Mouse (Mus musculus): ENCODE measurements at regions not wholly inside any gene's neighbourhood (a gene's known extent, or its start where the extent isn't known, plus 50 kb on each side); places are given as distances from the start of the nearest gene placed in this dataset.

DNA sequence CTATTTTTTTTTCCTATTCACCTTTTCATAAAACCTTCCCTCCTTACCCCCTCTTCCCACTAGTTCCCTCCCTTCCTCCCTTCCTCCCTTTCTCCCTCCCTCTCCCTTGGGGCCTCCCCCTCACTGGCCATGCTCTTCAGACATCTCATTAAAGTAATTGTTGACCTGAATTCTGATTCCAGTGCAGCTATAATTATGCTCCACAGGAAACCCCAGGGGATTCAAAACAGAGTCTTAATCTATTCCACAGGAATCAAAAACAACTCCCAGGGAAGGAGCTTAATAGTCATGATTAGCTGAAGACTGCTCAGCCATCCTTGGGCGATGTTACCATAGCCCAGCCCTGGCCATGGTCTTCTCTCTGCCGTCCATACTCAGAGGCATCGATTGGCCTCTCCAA is 123.7 kb upstream of the Mocs1 start:
- no peak for TF ChIP-seq CTCF (conservative IDR thresholded peaks at IDR 0.05; ENCODE audit: low read length)
- TF ChIP-seq POU5F1 (IDR thresholded peaks at IDR 0.05; ENCODE audit: borderline replicate concordance, low read length), result no peak

Data from E14TG2a.4 (cell line).